ENCODE assay signal across 8 mouse cellular contexts in the genomic region with DNA sequence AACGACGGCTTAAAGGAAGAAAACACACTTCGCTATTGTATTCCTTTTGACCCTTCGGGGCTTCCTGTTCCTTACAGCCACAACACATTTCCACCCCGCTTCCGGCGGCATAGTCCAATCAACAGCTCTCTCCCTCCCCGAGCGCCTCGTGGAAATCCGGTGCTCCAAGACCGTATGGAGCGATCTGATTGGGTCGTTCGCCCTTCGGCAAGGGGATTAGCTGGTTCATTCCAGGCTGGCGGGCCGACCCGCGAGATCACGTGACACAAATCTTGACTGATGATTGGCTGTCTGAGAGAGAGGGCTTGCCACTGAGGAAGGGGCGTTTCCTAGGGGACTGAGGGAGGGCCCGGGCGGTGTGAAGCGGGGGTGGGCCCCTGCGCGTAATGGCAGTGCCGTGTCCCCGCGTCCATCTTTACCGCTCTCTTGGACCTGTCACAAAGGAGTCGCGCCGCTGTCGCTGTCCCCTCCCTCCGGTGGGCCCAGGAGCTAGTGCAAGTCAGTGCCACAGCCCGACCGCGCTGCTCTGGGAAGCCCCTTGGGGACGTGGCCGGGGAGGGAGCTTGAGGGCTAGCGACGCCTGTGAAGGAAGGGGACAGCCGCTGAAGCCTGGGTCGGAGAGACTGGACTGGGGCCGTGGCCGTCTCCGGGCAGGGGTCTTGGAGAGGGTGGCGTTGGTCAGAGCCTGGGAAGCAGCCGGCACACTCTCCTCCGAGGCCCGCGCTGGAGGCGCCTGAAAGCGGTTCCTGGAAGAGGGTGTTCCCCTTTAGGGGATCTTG. TPM values are rescaled to one million over a fixed set of nuclear protein-coding genes. Genes with fewer than 3 reads are reported as not detected.
DNase-seq lines count a peak whose midpoint lies in the region; ATAC-seq and TF ChIP-seq lines count a peak whose summit lies in the region.

Gene Rspry1 (plus strand): TSS at position 331 of the 779 bp plus-strand sequence.
Gene Fam192a (minus strand): TSS at position 391 of the 779 bp plus-strand sequence.

- intact Hi-C loops in heart, postnatal 36 days (cut with DNase I) = no loop called here

- WGBS in forebrain, embryonic 16.5 days = under 1% methylated on average over 53 of the region's 55 CpGs
- WGBS in lung, embryonic 14.5 days = under 1% methylated on average over 53 of the region's 55 CpGs
- WGBS in olfactory bulb, adult 2 months = under 1% methylated on average over 54 of the region's 55 CpGs
- WGBS in thymus, adult 2 months = under 1% methylated on average over 55 of the region's 55 CpGs

- H3K36me3 ChIP-seq in G1E (replicated peaks) = peaks cover 21% of the 10 kb centered on the region
- no peaks in the 10 kb centered on the region for H3K36me3 ChIP-seq in forebrain, embryonic 16.5 days (ENCODE audit: control insufficient read depth, insufficient read depth)
- no peaks in the 10 kb centered on the region for H3K36me3 ChIP-seq in lung, embryonic 14.5 days (ENCODE audit: insufficient read depth)
- H3K36me3 ChIP-seq in thymus, adult 2 months (ENCODE audit: control insufficient read depth, insufficient read depth, low read length) = no peaks in the 10 kb centered on the region

- no peaks in the 10 kb centered on the region for H3K27me3 ChIP-seq in G1E (ENCODE audit: insufficient read depth, low read length)
- H3K27me3 ChIP-seq in forebrain, embryonic 16.5 days (replicated peaks; ENCODE audit: control insufficient read depth, insufficient read depth, low read length) = no peaks in the 10 kb centered on the region
- no peaks in the 10 kb centered on the region for H3K27me3 ChIP-seq in lung, embryonic 14.5 days (ENCODE audit: insufficient read depth, low read length)
- no peaks in the 10 kb centered on the region for H3K27me3 ChIP-seq in thymus, adult 2 months (ENCODE audit: control insufficient read depth, insufficient read depth, low read length)

- H3K9me3 ChIP-seq in G1E (replicated peaks) = no peaks in the 10 kb centered on the region
- no peaks in the 10 kb centered on the region for H3K9me3 ChIP-seq in forebrain, embryonic 16.5 days (ENCODE audit: control insufficient read depth, low read length)
- H3K9me3 ChIP-seq in lung, embryonic 14.5 days (ENCODE audit: low read depth, low read length) = no peaks in the 10 kb centered on the region

- H3K27ac ChIP-seq in forebrain, embryonic 16.5 days (ENCODE audit: low read length) = peak within 1 kb of the TSS; percentile 90
- peak within 1 kb of the TSS; percentile 95 for H3K27ac ChIP-seq in layer of hippocampus, adult 2 months
- peak within 1 kb of the TSS; percentile 80 for H3K27ac ChIP-seq in lung, embryonic 14.5 days (ENCODE audit: low read depth)
- peak within 1 kb of the TSS; percentile 74 for H3K27ac ChIP-seq in olfactory bulb, adult 2 months (ENCODE audit: insufficient read depth, low read depth, low read length)
- H3K27ac ChIP-seq in thymus, adult 2 months (ENCODE audit: control insufficient read depth, insufficient read depth, low read length) = peak within 1 kb of the TSS; percentile 39

- peak within 1 kb of the TSS; percentile 84 for H3K4me3 ChIP-seq in G1E (ENCODE audit: low read depth, low read length)
- H3K4me3 ChIP-seq in forebrain, embryonic 16.5 days (replicated peaks; ENCODE audit: low read length) = peak within 1 kb of the TSS; percentile 92
- H3K4me3 ChIP-seq in layer of hippocampus, adult 2 months = peak within 1 kb of the TSS; percentile 74
- peak within 1 kb of the TSS; percentile 93 for H3K4me3 ChIP-seq in lung, embryonic 14.5 days (ENCODE audit: low read depth, low read length)
- H3K4me3 ChIP-seq in olfactory bulb, adult 2 months (ENCODE audit: insufficient read depth, low read depth, low read length) = peak within 1 kb of the TSS; percentile 92
- H3K4me3 ChIP-seq in thymus, adult 2 months (ENCODE audit: control insufficient read depth, insufficient read depth, low read length) = peak within 1 kb of the TSS; percentile 80

- peaks cover 35% of the 10 kb centered on the region for H3K4me1 ChIP-seq in G1E (ENCODE audit: insufficient read depth, low read depth, low read length)
- H3K4me1 ChIP-seq in forebrain, embryonic 16.5 days (replicated peaks; ENCODE audit: control insufficient read depth, insufficient read depth, low read length) = peaks cover 25% of the 10 kb centered on the region
- H3K4me1 ChIP-seq in lung, embryonic 14.5 days (ENCODE audit: insufficient read depth) = peaks cover 12% of the 10 kb centered on the region; the same call in 1 of the 2 replicates
- H3K4me1 ChIP-seq in olfactory bulb, adult 2 months (ENCODE audit: control insufficient read depth, insufficient read depth, low read length) = peaks cover 3% of the 10 kb centered on the region
- peaks cover 9% of the 10 kb centered on the region; the same call in 1 of the 2 replicates for H3K4me1 ChIP-seq in thymus, adult 2 months (replicated peaks; ENCODE audit: control insufficient read depth, insufficient read depth, low read length)

- peak; percentile 100 for DNase-seq in G1E (ENCODE audit: low spot score)
- peak; percentile 98 to 100 for DNase-seq in cerebellum, adult 18-20 months
- peak; percentile 98 for DNase-seq in heart, postnatal 36 days
- DNase-seq in layer of hippocampus, adult 2 months (ENCODE audit: low spot score in 2 of 2) = peak; percentile 100
- peak; percentile 100 for DNase-seq in lung, embryonic 14.5 days
- DNase-seq in thymus, adult 2 months = peak; percentile 100

- ATAC-seq in G1E (ENCODE audit: extremely low read depth, insufficient number of reproducible peaks, low FRiP score, poor library complexity, severe bottlenecking) = peak; percentile 97
- ATAC-seq in forebrain, embryonic 16.5 days = peak; percentile 99
- ATAC-seq in lung, embryonic 14.5 days (ENCODE audit: insufficient read depth) = peak; percentile 100

- peak; percentile 62 for TF ChIP-seq POLR2A in olfactory bulb, adult 2 months (IDR thresholded peaks at IDR 0.05; ENCODE audit: insufficient read depth, low read depth, low read length)
- TF ChIP-seq POLR2A in thymus, adult 2 months (IDR thresholded peaks at IDR 0.05; ENCODE audit: control insufficient read depth, extremely low read depth, insufficient read depth, low read length, poor library complexity) = peak; percentile 73; the same call in 1 of the 2 replicates

- no peak for TF ChIP-seq CTCF in G1E (IDR thresholded peaks at IDR 0.05; ENCODE audit: low read depth, low read length)
- peak; percentile 15 for TF ChIP-seq CTCF in layer of hippocampus, adult 2 months (conservative IDR thresholded peaks at IDR 0.05)
- TF ChIP-seq CTCF in lung, embryonic 14.5 days (IDR thresholded peaks at IDR 0.05; ENCODE audit: low read depth) = 0 out of 2 replicates have a peak, but pooled peaks have one; percentile 4
- TF ChIP-seq CTCF in olfactory bulb, adult 2 months (IDR thresholded peaks at IDR 0.05; ENCODE audit: insufficient read depth, low read depth, low read length) = no peak
- TF ChIP-seq CTCF in thymus, adult 2 months (IDR thresholded peaks at IDR 0.05; ENCODE audit: borderline replicate concordance, control insufficient read depth, extremely low read depth, insufficient read depth, low read length, poor library complexity) = 0 out of 2 replicates have a peak, but pooled peaks have one; percentile 34

- peak within 1 kb of the TSS; percentile 99 for H3K4me2 ChIP-seq in forebrain, embryonic 16.5 days (ENCODE audit: low read length)
- H3K4me2 ChIP-seq in lung, embryonic 14.5 days = peak within 1 kb of the TSS; percentile 97

- H3K9ac ChIP-seq in forebrain, embryonic 16.5 days (replicated peaks; ENCODE audit: low read depth, low read length) = peak within 1 kb of the TSS; percentile 99
- H3K9ac ChIP-seq in lung, embryonic 14.5 days = peak within 1 kb of the TSS; percentile 92

RNA-seq across cellular contexts. Expression of gene Rspry1, which starts in this region (rescaled TPM):
- 136 and 144 TPM in 2 replicates for total RNA-seq in G1E (2014; fragmentation: Nextera tagmentation)
- total RNA-seq in G1E (2017) = 114 and 123 TPM in 2 replicates
- polyA plus RNA-seq in G1E (2012) = 12.0 and 14.9 TPM in 2 replicates
- 50.8 and 54.5 TPM in 2 replicates for polyA plus RNA-seq in forebrain, embryonic 16.5 days (2015; fragmentation: Nextera tagmentation; extraction: Ambion mirVana)
- total RNA-seq in heart, postnatal 36 days (2021) = 10 to 100 TPM; 12.4 to 12.7 TPM
- 10 to 100 TPM; 25.8 to 26.1 TPM for total RNA-seq in layer of hippocampus, adult 2 months (2021)
- 34.2 and 35.0 TPM in 2 replicates for polyA plus RNA-seq in lung, embryonic 14.5 days (2014; fragmentation: Nextera tagmentation; extraction: Ambion mirVana)
- 135 TPM in 1 of 2 replicates, not detected in the other for polyA plus RNA-seq in olfactory bulb, adult 2 months (2012; ENCODE audit: insufficient read depth, insufficient read length, low replicate concordance, missing spikeins)
- polyA plus RNA-seq in thymus, adult 2 months (2012; rRNA removed) = 13.6 and 14.9 TPM in 2 replicates

RNA-seq across cellular contexts. Expression of gene Fam192a, which starts in this region (rescaled TPM):
- total RNA-seq in G1E (2014; fragmentation: Nextera tagmentation) (53.3 and 65.7 TPM in 2 replicates), G1E (2017) (81.1 and 103 TPM in 2 replicates)
- 103 and 122 TPM in 2 replicates for polyA plus RNA-seq in G1E (2012)
- polyA plus RNA-seq in forebrain, embryonic 16.5 days (2015; fragmentation: Nextera tagmentation; extraction: Ambion mirVana) = 105 and 115 TPM in 2 replicates
- total RNA-seq in heart, postnatal 36 days (2021) = 10 to 100 TPM; 20.6 to 24.8 TPM
- total RNA-seq in layer of hippocampus, adult 2 months (2021) = 10 to 100 TPM; 38.6 to 45.6 TPM
- 51.2 and 52.0 TPM in 2 replicates for polyA plus RNA-seq in lung, embryonic 14.5 days (2014; fragmentation: Nextera tagmentation; extraction: Ambion mirVana)
- polyA plus RNA-seq in olfactory bulb, adult 2 months (2012; ENCODE audit: insufficient read depth, insufficient read length, low replicate concordance, missing spikeins) = 692 TPM in 1 of 2 replicates, not detected in the other
- polyA plus RNA-seq in thymus, adult 2 months (2012; rRNA removed) = 28.3 and 31.5 TPM in 2 replicates

Comparison
In these comparisons a context has a peak if more than half of its experiments do, and no peak if none do; other contexts are left out.
1. Peak in every context shown above with its lines: DNase-seq, ATAC-seq, H3K4me3 ChIP-seq and H3K27ac ChIP-seq.
2. RNA of gene Rspry1 (total RNA-seq): 114 to 144 TPM in G1E; 25.8 to 26.1 TPM in layer of hippocampus, adult 2 months and 12.4 to 12.7 TPM in heart, postnatal 36 days; every median in the first group is over 4 times any median in the second.
3. CTCF ChIP-seq: peak in layer of hippocampus, adult 2 months (single experiment), lung, embryonic 14.5 days (single experiment) and thymus, adult 2 months (single experiment); none in G1E (single experiment) and olfactory bulb, adult 2 months (single experiment).
4. H3K27ac ChIP-seq: peak in every context shown above with its lines; median percentile 95 in layer of hippocampus, adult 2 months; 90 in forebrain, embryonic 16.5 days; 80 in lung, embryonic 14.5 days; 74 in olfactory bulb, adult 2 months; 39 in thymus, adult 2 months.